Mouse (Mus musculus): ENCODE measurements around the gene Ccsap.

DNA sequence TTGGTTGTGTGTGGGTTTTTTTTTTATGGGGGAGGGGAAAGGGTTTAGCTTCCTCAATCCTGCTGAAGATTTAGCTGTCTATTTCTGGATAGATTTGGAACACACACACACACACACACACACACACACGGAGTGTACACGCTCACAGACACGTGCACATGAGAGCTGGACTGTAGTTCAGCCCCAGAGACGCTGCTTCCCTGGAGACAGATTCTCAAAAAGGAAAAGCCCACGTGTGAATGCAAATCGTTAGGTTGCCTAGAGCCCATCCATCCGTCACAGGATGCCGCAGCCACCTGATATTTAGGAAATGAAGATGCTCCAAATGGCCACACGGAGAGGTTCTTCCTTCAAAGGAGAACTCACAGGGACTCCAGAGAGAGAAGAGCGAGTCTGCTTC lies 20.3 kb upstream of the Ccsap start:
- TF ChIP-seq CTCF (IDR thresholded peaks at IDR 0.05; ENCODE audit: control insufficient read depth, insufficient read depth, insufficient read length): no peak
- no peak for TF ChIP-seq USF1 (IDR thresholded peaks at IDR 0.05; ENCODE audit: low read depth)
- no peak for TF ChIP-seq MAX (IDR thresholded peaks at IDR 0.05)
- TF ChIP-seq MYOG (IDR thresholded peaks at IDR 0.05; ENCODE audit: control insufficient read depth, extremely low read depth, insufficient read length): no peak
- TF ChIP-seq CEBPB (IDR thresholded peaks at IDR 0.05; ENCODE audit: low read depth): no peak
- TF ChIP-seq MYOD1 (IDR thresholded peaks at IDR 0.05; ENCODE audit: control insufficient read depth, insufficient read length, low read depth): no peak
